Mouse (Mus musculus): ENCODE measurements at regions not wholly inside any gene's neighbourhood (a gene's known extent, or its start where the extent isn't known, plus 50 kb on each side); places are given as distances from the start of the nearest gene placed in this dataset.
A peak's percentile ranks its signal among the peaks of the same experiment; 100 is the strongest.

GRCm38 (mm10) chr8:49441270-49441669 is 597.5 kb upstream of the Tenm3 start:
- no peak for DNase-seq (ENCODE audit: low read depth, low spot score)

DNA sequence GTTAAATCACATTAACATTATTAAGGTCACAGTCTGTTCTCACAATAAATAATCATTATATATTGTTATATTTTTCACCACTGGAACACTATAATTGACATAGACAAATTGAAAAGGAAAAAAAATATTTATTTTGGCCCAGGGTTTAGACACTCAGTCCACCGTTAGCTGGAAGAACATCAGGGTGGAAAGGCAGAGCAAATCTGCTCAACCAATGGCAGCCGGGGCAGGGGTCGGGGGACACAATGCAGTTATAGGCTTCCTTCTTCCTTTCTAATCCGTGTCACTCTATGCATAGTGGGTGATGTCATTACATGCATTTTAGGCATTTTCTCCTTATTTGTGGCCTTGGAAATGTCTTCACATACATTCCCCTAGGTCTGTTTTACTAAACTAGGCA is 552.8 kb upstream of the Tenm3 start:
- no peak for DNase-seq (ENCODE audit: low read depth, low spot score)

- DNase-seq (ENCODE audit: low read depth, low spot score) = no peak
These were observed 551.3 kb upstream of the Tenm3 start for GRCm38 (mm10) chr8:49395029-49395428.

DNA sequence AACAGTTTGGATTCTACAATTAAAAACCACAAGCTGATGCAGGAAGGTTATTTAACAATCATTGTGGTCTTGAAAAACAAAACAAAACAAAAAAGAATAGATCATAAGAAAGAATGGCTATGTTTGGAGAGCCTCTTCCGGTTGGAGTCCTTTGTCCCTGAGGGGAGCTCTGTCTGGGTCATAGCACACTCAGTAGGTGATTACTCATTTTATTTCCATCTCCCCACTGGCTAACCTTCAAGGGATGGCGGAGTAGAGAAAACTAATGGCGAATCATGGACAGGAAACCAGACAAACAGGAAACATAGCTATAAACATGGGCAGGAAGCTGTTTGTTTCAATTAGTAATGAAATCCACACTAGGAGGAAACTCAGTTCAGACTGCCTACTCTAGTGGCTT is 545.8 kb upstream of the Tenm3 start:
- DNase-seq (ENCODE audit: low read depth, low spot score) = no peak

DNA sequence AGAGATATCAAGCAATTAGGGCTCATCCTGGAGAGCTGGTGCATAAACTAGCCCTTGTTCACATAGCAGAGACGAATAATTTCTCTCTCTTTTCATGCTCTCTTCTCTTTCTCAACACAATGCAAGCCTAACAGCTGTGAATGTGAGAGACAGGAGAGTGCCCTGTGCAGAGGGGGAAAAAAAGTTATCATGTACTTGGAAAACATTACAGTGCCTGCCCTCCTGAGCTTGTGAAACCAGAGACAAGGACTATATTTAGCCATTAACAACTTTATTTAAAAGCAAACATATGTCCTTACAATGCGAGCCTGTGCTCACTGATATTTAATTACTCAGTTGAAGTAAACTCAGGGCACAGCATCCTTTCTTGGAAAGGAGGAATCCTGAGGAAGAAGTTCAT is 543.8 kb upstream of the Tenm3 start:
- DNase-seq (ENCODE audit: low read depth, low spot score) = no peak

GRCm38 (mm10) chr8:49372686-49373085 is 528.9 kb upstream of the Tenm3 start:
- no peak for DNase-seq (ENCODE audit: low read depth, low spot score)

DNA sequence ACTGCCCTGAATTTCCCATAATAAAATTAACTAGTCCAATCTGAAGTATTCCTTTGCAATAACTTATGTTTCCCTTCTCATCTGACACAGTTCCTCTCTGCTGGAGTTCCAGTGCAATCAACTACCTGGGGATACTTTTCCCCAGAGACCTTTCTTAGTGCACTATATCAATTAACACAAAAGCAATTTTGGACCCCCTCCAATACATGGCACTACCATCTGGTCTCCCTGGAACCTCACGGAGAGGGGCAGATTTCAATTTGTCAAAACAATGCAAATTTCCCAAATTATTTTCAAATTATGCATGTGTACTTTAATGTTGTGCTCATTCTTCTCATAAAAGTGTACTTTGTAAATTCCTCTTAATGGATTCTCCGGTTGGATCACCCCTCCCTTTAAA is 518.9 kb upstream of the Tenm3 start:
- DNase-seq (ENCODE audit: low read depth, low spot score) = no peak

GRCm38 (mm10) chr8:49361443-49361842 is 517.7 kb upstream of the Tenm3 start:
- DNase-seq (ENCODE audit: low read depth, low spot score) = no peak

GRCm38 (mm10) chr8:49360121-49360520 is 516.4 kb upstream of the Tenm3 start:
- no peak for DNase-seq (ENCODE audit: low read depth, low spot score)

- DNase-seq (ENCODE audit: low read depth, low spot score) = no peak
These were observed 515.9 kb upstream of the Tenm3 start for GRCm38 (mm10) chr8:49359671-49360070.

- no peak for DNase-seq (ENCODE audit: low read depth, low spot score)
These were observed 504.9 kb upstream of the Tenm3 start for GRCm38 (mm10) chr8:49348602-49349001.

GRCm38 (mm10) chr8:49338716-49339115 is 495.0 kb upstream of the Tenm3 start:
- DNase-seq (ENCODE audit: low read depth, low spot score) = no peak

GRCm38 (mm10) chr8:49326980-49327379 is 483.2 kb upstream of the Tenm3 start:
- no peak for DNase-seq (ENCODE audit: low read depth, low spot score)

DNA sequence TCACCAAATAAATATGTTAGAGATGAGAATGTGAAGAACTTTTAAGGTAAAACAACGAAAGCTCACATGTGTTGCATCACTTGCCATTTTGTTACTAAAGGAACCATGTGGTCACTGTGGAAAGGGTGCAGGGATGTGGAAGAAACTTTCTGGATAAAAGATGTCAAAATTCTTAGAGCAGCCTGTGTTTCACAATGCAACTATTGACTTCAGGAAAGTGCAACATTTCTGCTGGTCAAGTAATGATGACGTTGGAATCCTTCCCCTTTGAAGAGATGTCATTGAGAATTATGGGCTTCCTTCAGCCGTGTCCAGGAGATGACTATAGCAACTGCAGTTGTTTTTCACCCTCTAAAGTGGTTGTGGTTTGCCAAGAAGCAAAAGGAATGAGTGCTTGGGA is 477.7 kb upstream of the Tenm3 start:
- DNase-seq (ENCODE audit: low read depth, low spot score) = no peak

DNA sequence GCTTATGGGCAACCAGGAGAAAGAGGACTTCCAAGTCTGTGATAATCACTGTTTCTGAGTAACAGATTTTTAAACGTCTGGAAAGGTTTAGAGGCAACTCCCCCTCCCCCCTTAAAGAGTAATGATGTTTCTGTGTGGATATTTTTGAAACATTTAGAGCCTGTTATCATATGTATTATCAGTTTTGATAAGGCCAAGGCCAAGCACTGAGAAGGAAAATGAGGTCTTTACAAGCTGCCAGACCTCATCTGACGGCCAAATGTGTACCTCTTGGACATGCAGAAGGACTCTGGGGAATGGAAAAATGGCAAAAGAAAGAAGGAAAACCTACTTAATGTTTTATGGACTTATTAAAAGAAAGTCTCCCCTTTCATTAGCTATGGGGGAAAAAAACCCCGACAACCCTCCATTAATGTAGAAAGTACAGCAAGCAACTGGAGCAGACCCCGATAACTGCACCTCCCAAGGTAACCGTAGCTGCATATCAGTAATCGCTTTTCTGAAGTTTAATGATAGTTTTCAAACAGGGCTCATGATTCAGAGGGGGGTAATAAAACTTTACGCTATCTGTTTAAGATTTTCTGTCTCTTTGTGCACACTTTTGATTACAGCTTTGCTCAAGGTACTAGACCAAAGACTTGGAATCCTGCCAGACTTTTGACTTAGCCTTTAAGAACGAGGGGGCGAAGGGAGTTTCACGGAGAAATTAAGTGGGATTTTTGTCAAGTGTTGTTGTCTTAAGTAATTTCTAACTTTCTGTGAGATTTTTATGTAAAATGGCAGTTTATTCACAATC is 469.9 kb upstream of the Tenm3 start:
- no peak for DNase-seq (ENCODE audit: low read depth, low spot score)

DNA sequence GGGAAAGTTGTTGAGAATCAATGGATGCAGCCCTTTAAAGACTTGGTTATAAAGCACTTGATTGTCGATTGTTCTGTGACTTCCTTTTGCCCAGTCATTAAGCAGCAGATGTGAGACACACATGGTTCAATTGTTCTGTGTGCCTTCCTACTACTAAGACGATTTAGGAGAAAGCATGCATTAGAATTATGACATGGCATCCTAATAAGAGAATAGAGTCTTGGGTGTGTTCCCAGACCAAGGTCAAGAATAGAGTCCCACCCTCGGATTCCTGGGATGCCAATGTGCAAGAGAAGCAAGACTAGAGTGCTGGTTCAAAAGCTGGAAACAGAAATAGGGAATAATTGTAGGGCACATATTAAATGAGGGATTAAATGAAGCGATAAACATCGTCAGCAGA is 469.1 kb upstream of the Tenm3 start:
- peak; percentile 78 for DNase-seq (ENCODE audit: low read depth, low spot score)

DNA sequence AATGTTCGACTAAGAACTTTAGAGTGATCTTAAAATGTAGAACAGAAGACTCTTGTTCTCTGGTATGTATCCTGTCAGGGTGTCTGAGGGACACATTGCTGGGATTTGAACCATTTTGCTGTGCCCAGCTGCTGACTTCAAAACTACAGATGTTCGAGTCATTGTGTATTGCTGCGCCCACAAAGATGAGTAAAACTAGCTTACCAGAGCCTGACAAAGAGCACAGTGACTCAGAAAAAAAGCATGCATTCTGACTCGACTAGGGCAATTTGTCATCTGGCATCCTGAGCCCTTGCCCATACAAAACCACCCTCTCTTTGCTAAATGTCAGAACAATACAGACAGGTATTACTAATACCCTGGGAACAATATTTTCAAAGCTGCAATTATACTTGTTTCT is 438.6 kb upstream of the Tenm3 start:
- DNase-seq (ENCODE audit: low read depth, low spot score) = no peak

- DNase-seq (ENCODE audit: low read depth, low spot score) = no peak
These were observed 437.5 kb upstream of the Tenm3 start for GRCm38 (mm10) chr8:49281254-49281653.

GRCm38 (mm10) chr8:49274031-49274430 is 430.3 kb upstream of the Tenm3 start:
- no peak for DNase-seq (ENCODE audit: low read depth, low spot score)

DNA sequence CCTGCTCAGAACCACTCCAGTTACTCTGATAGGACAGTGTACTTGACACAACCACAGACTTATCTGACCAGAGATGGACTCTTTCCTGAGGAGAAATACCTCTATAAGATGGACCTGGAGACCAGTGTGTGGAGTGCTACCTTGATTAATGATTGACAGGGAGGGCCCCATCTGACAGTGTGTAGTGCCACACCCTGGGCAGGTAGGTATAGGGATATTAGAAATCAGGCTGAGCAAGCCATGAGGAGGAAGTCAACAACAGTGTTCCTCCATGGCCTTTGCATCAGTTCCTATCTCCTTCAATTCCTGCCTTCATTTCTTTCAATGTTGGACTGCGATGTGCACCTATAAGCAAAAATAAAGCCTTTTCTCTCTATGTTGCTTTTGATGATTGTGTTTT is 429.4 kb upstream of the Tenm3 start:
- DNase-seq (ENCODE audit: low read depth, low spot score) = no peak

GRCm38 (mm10) chr8:49263416-49263815 is 419.7 kb upstream of the Tenm3 start:
- DNase-seq (ENCODE audit: low read depth, low spot score) = no peak

DNA sequence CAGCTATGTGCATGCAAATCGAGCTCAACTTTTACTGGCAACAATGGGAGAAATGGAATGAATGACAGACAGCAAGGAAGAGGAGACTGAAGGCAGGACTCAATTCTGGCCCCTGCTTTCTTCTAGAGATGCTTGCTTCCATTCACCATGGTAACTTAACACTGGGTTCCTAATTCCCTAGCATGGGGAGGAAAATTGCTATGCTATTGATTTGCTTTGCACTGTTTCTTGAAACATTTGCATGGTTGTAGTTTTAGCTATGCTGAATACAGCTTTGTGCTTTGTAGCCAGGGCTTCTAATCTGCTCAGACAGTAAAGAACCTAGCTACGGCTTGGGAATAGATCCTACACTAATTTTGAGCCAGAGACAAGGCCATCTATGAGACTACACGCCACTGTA is 419.0 kb upstream of the Tenm3 start:
- DNase-seq (ENCODE audit: low read depth, low spot score) = no peak

DNA sequence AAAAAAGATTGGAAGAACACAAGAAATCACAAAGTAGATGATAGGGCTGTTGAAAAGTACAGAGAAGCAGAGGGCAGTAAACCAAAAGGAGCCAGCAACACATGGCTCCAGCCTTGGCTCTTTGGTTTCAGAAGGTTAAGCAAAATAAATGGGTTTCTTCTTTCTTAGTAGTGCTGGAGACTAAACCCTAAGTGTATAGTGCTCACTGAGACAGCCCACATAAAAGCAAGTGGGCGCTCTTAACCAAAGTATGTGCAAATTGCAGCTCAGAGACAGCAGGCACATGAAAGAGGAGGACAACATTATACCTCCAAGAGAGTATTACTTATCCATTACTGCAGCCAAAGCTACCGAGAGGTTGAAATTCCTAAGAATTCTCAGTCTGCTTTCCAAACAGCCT is 412.2 kb upstream of the Tenm3 start:
- no peak for DNase-seq (ENCODE audit: low read depth, low spot score)

GRCm38 (mm10) chr8:49254311-49254828 is 410.6 kb upstream of the Tenm3 start:
- no peak for DNase-seq (ENCODE audit: low read depth, low spot score)

Data from ZHBTc4 (cell line).